Mouse (Mus musculus) midbrain, embryonic 13.5 days (tissue): Measurements from ENCODE around the gene Fam151a. TPM values are rescaled to one million over a fixed set of nuclear protein-coding genes. Genes with fewer than 3 reads are reported as not detected.

Source experiments
- ATAC-seq: fragments of 200-750 bp; cut with Nextera tagmentation; 2 replicates; pipeline ENCODE4 v1.8.0; 2017; ENCODE audit warnings: mild to moderate bottlenecking, moderate TSS enrichment, moderate library complexity
- H3K27ac ChIP-seq: fragments of 300-500 bp; sonication (generic); 2 replicates; pipeline ENCODE4 v1.5.1; 2015; ENCODE audit warnings: inconsistent platforms, mild to moderate bottlenecking, moderate library complexity
- H3K27me3 ChIP-seq: fragments of 300-500 bp; sonication (generic); 2 replicates; pipeline ENCODE4 v1.6.1; 2015; ENCODE audit warnings: mild to moderate bottlenecking, inconsistent platforms
- H3K36me3 ChIP-seq: fragments of 300-500 bp; sonication (generic); 2 replicates; pipeline ENCODE4 v1.6.1; 2015; ENCODE audit warnings: mild to moderate bottlenecking, inconsistent platforms
- H3K4me1 ChIP-seq: fragments of 300-500 bp; sonication (generic); replicated peaks from 2 replicates; pipeline ENCODE4 v1.6.1; 2015; ENCODE audit warnings: inconsistent platforms
- H3K4me2 ChIP-seq: fragments of 300-500 bp; sonication (generic); replicated peaks from 2 replicates; pipeline ENCODE4 v1.6.1; 2015; ENCODE audit warnings: moderate library complexity, mild to moderate bottlenecking, inconsistent platforms
- H3K4me3 ChIP-seq: fragments of 300-500 bp; sonication (generic); replicated peaks from 2 replicates; pipeline ENCODE4 v1.5.1; 2015; ENCODE audit warnings: mild to moderate bottlenecking, inconsistent platforms
- H3K9ac ChIP-seq: fragments of 300-500 bp; sonication (generic); replicated peaks from 2 replicates; pipeline ENCODE4 v1.6.1; 2015; ENCODE audit warnings: mild to moderate bottlenecking, inconsistent platforms
- H3K9me3 ChIP-seq: fragments of 300-500 bp; sonication (generic); 2 replicates; pipeline ENCODE4 v1.6.1; 2016; ENCODE audit warnings: mild to moderate bottlenecking, inconsistent platforms
- WGBS: fragments of 180-500 bp; shearing (Covaris S2); methylation state at CpG from one replicate; pipeline ENCODE4 v1.1.7; 2015; 5-methylcytosine and 5-hydroxymethylcytosine counted together
- polyA plus RNA-seq: library from polyadenylated mRNA; unstranded; fragments of >200 nt; fragmentation: Nextera tagmentation; extraction: Ambion mirVana; gene quantifications from 2 replicates; pipeline ENCODE4 v1.2.1, GENCODE M21; 2015

The Fam151a gene
- not detected in 2 replicates for polyA plus RNA-seq

DNA sequence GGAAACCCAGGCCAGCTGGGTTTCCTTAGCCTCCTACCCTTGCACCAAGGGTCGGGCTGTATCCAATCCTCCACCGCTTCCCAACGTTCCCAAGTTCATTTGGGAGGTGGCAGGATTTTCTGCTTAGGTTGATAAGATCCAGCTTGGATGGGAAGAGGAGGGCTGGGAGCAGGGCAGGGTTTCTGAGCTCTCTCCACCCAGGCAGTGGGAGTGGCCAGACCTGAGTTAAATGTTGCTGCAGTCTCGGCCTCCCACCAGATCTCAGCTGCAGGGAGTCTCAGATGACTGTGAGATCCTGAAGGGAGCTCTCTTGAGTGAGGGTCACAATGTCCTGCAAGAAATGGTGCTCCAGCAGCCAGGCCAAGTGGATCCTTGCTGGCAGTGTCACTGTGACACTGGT, at the start of gene Fam151a:
Gene Fam151a, plus strand, starts transcription at position 254 of the 400 bp plus-strand sequence.
- 65% methylated on average over 4 of the region's 4 CpGs for WGBS
- Histone ChIP-seq H3K27me3 (no peaks in the 10 kb centered on the region), H3K4me1 (no peaks in the 10 kb centered on the region), H3K4me3 (no peak within 1 kb of the TSS), H3K4me2 (no peak within 1 kb of the TSS), H3K9me3 (no peaks in the 10 kb centered on the region), H3K27ac (no peak within 1 kb of the TSS), H3K36me3 (no peaks in the 10 kb centered on the region), H3K9ac (no peak within 1 kb of the TSS)
- ATAC-seq, result no peak

GRCm38 (mm10) chr4:106688636-106689296, 44.9 kb upstream of the Fam151a start:
- H3K4me2 ChIP-seq, result no peak overlapping the region
- H3K9ac ChIP-seq, result no peak overlapping the region
- 62% methylated on average over 3 of the region's 3 CpGs for WGBS
- no peaks in the 10 kb centered on the region for H3K4me1 ChIP-seq
- peaks cover 4% of the 10 kb centered on the region; the same call in 1 of the 2 replicates for H3K27me3 ChIP-seq
- ATAC-seq, result no peak
- H3K27ac ChIP-seq, result no peak overlapping the region
- no peak overlapping the region for H3K4me3 ChIP-seq
- H3K9me3 ChIP-seq, result no peaks in the 10 kb centered on the region
- H3K36me3 ChIP-seq, result no peaks in the 10 kb centered on the region

- 87% methylated on average over 15 of the region's 15 CpGs for WGBS
- Histone ChIP-seq H3K4me2 (no peak overlapping the region), H3K4me3 (no peak overlapping the region), H3K4me1 (0 out of 2 replicates have a peak, but pooled peaks cover 4% of the 10 kb centered on the region), H3K27me3 (peaks cover 4% of the 10 kb centered on the region; the same call in 1 of the 2 replicates), H3K9me3 (no peaks in the 10 kb centered on the region), H3K36me3 (no peaks in the 10 kb centered on the region), H3K27ac (no peak overlapping the region), H3K9ac (no peak overlapping the region)
- no peak for ATAC-seq
Observed at GRCm38 (mm10) chr4:106693841-106694430, 39.8 kb upstream of the Fam151a start.

- peaks cover 8% of the 10 kb centered on the region for H3K27me3 ChIP-seq
- no peak overlapping the region for H3K9ac ChIP-seq
- H3K9me3 ChIP-seq, result no peaks in the 10 kb centered on the region
- WGBS, result 22% methylated on average over 9 of the region's 9 CpGs
- H3K27ac ChIP-seq, result peak overlapping the region; percentile 69
- peak; percentile 49; the same call in 1 of the 2 replicates for ATAC-seq
- no peak overlapping the region for H3K4me2 ChIP-seq
- H3K36me3 ChIP-seq, result no peaks in the 10 kb centered on the region
- peaks cover 34% of the 10 kb centered on the region for H3K4me1 ChIP-seq
- H3K4me3 ChIP-seq, result no peak overlapping the region
Observed at GRCm38 (mm10) chr4:106699989-106700388, 33.7 kb upstream of the Fam151a start.

DNA sequence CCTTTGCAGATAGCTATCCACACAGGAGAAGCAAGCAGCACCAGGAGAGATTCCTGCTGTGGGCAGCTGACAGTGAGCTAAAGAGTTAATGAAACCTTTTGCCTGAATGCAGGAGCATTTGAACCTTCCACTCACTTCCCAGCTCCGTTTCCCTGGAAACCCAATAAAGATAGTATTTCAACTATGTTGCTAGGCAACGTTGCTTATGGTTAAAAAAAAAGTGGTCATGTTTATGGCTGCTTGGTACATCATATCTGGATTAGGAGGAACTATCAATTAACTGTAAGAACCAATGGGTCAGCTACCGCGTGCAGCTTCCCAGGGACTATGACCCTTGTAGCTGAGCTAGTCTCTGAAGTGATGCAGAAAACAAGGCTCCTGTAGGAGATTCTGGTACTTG, 32.9 kb upstream of the Fam151a start:
- no peaks in the 10 kb centered on the region for H3K9me3 ChIP-seq
- 51% methylated on average over 4 of the region's 4 CpGs for WGBS
- H3K36me3 ChIP-seq, result no peaks in the 10 kb centered on the region
- no peak overlapping the region for H3K9ac ChIP-seq
- H3K4me2 ChIP-seq, result no peak overlapping the region
- H3K4me3 ChIP-seq, result no peak overlapping the region
- peaks cover 41% of the 10 kb centered on the region for H3K4me1 ChIP-seq
- peak; percentile 31; the same call in 1 of the 2 replicates for ATAC-seq
- peaks cover 8% of the 10 kb centered on the region for H3K27me3 ChIP-seq
- peak overlapping the region; percentile 75 for H3K27ac ChIP-seq

DNA sequence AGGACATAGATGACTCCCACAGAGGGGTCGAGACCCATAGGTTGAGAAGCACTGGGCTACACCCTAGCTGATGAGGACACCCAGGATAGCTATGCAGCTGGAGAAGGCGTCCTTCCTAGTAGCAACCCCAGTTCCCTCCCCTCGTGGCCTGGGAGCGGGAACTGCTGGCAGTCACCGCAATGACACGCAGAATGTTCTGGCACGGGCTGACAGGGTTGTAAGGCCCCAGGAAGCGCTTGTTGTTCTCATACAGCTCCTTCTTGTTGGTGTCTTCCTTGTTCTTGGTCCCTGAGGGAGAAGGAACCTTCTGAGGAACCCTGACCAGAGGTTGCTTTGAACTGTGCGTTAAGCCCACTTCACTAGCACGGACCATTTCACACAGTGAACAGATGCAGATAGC, 29.7 kb upstream of the Fam151a start:
- H3K9me3 ChIP-seq, result no peaks in the 10 kb centered on the region
- 80% methylated on average over 10 of the region's 10 CpGs for WGBS

GRCm38 (mm10) chr4:106704416-106704815, 29.3 kb upstream of the Fam151a start:
- no peak overlapping the region for H3K4me3 ChIP-seq
- peak overlapping the region; percentile 74; the same call in 1 of the 2 replicates for H3K27ac ChIP-seq
- H3K4me1 ChIP-seq, result peaks cover 37% of the 10 kb centered on the region
- ATAC-seq, result no peak
- no peak overlapping the region for H3K4me2 ChIP-seq
- no peaks in the 10 kb centered on the region for H3K36me3 ChIP-seq
- H3K9ac ChIP-seq, result no peak overlapping the region
- 56% methylated on average over 11 of the region's 11 CpGs for WGBS
- H3K27me3 ChIP-seq, result peaks cover 8% of the 10 kb centered on the region
- no peaks in the 10 kb centered on the region for H3K9me3 ChIP-seq

More for the DNA sequence above, 29.7 kb upstream of the Fam151a start:
- Histone ChIP-seq H3K27me3 (peaks cover 8% of the 10 kb centered on the region), H3K4me1 (peaks cover 37% of the 10 kb centered on the region), H3K9ac (no peak overlapping the region), H3K36me3 (no peaks in the 10 kb centered on the region), H3K4me3 (no peak overlapping the region), H3K4me2 (no peak overlapping the region), H3K27ac (0 out of 2 replicates have a peak overlapping the region, but pooled peaks have one; percentile 74)
- no peak for ATAC-seq

DNA sequence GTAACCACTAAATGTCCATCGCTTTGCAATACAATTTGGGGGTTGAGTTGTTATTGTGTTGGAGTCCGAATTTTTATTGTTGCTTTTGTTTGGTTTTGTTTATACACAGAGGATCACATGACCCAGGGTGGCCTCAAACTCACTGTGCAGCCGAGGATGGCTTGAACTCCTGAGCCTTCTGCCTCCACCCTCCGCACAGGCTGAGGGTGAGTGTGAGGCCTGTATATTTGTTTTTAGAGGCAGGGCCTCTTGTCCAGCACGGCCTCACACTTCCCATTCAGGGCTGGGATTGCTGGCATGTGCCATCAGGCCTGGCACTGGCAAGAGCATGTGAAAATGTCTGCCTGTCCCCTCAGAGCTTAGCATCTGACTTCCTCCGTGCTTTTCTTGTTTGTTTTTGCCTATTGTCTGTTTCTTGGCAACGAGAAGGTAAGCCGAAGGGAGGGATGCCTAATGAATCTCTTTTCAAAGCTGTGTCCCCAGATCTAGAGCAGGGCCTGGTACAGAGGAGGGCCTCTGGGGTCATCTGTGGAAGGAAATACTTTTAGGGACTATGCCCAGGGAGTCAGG, 28.5 kb upstream of the Fam151a start:
- Histone ChIP-seq H3K27ac (peak overlapping the region; percentile 74), H3K9ac (peak overlapping the region; percentile 37), H3K9me3 (no peaks in the 10 kb centered on the region), H3K4me3 (no peak overlapping the region), H3K4me1 (peaks cover 30% of the 10 kb centered on the region), H3K27me3 (peaks cover 8% of the 10 kb centered on the region), H3K36me3 (no peaks in the 10 kb centered on the region), H3K4me2 (no peak overlapping the region)
- ATAC-seq, result no peak
- WGBS, result 24% methylated on average over 8 of the region's 8 CpGs

GRCm38 (mm10) chr4:106707957-106708356, 25.7 kb upstream of the Fam151a start:
- no peak overlapping the region for H3K4me2 ChIP-seq
- H3K36me3 ChIP-seq, result no peaks in the 10 kb centered on the region
- no peak overlapping the region for H3K27ac ChIP-seq
- H3K27me3 ChIP-seq, result peaks cover under 1% of the 10 kb centered on the region; the same call in 1 of the 2 replicates
- H3K9ac ChIP-seq, result no peak overlapping the region
- 29% methylated on average over 5 of the region's 5 CpGs for WGBS
- peaks cover 16% of the 10 kb centered on the region for H3K4me1 ChIP-seq
- H3K4me3 ChIP-seq, result no peak overlapping the region
- no peaks in the 10 kb centered on the region for H3K9me3 ChIP-seq
- peak; percentile 29; the same call in 1 of the 2 replicates for ATAC-seq

GRCm38 (mm10) chr4:106708408-106708807, 25.3 kb upstream of the Fam151a start:
- peak; percentile 48; the same call in 1 of the 2 replicates for ATAC-seq
- Histone ChIP-seq H3K27me3 (no peaks in the 10 kb centered on the region; the same call in 1 of the 2 replicates), H3K4me2 (no peak overlapping the region), H3K9ac (no peak overlapping the region), H3K36me3 (no peaks in the 10 kb centered on the region), H3K4me1 (peaks cover 16% of the 10 kb centered on the region), H3K9me3 (no peaks in the 10 kb centered on the region), H3K27ac (no peak overlapping the region), H3K4me3 (no peak overlapping the region)
- 1% methylated on average over 5 of the region's 8 CpGs for WGBS

DNA sequence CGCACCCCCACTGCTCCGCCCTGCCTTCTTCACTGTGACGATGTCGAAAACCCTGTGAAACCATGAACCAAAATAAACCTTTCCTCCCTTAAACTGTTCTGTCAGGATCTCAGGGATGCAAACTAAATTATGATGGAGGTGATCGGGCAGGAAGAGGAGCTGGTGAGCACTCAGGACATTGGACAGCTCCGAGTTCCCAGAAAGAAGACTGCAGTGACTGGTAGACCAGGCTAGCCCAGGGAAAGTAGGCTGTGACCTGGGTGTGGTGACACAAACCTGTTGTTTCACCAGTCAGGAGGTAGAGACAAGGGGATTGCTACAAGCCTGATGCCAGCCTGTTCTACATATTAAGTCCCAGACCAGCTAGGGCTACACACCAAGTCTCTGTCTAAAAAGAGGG, 20.1 kb upstream of the Fam151a start:
- ATAC-seq, result no peak
- no peak overlapping the region for H3K4me3 ChIP-seq
- H3K36me3 ChIP-seq, result no peaks in the 10 kb centered on the region
- no peaks in the 10 kb centered on the region for H3K9me3 ChIP-seq
- H3K9ac ChIP-seq, result no peak overlapping the region
- H3K27ac ChIP-seq, result no peak overlapping the region
- 92% methylated on average over 6 of the region's 6 CpGs for WGBS
- H3K4me2 ChIP-seq, result no peak overlapping the region
- H3K4me1 ChIP-seq, result no peaks in the 10 kb centered on the region
- no peaks in the 10 kb centered on the region; the same call in 1 of the 2 replicates for H3K27me3 ChIP-seq

DNA sequence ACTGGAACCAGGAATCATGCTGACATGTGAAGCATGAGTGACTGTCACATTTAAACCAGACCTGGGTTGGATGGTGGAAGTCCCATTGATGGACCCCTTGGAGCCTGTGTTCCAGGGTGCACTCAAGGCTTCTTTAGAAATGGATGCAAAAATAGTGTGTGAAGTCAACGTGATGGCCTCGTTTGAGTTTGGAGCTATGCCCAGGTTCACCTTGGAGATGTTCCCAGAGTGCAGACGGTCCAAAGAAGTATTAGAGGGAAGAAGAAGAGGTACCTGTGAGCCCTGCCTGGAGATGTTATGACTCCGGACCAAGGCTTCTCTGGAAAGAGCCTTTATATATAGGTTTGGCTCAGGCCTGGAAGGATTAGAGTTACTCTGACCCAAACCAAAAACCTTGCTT, 13.1 kb upstream of the Fam151a start:
- Histone ChIP-seq H3K4me2 (no peak overlapping the region), H3K4me1 (no peaks in the 10 kb centered on the region), H3K4me3 (no peak overlapping the region), H3K9ac (no peak overlapping the region), H3K27me3 (no peaks in the 10 kb centered on the region), H3K27ac (no peak overlapping the region), H3K9me3 (no peaks in the 10 kb centered on the region), H3K36me3 (no peaks in the 10 kb centered on the region)
- no peak for ATAC-seq
- WGBS, result 93% methylated on average over 4 of the region's 4 CpGs
